Mouse (Mus musculus) frontal cortex, postnatal 36 days (tissue): ENCODE results near the gene Col15a1.

Experiments
- DNase-seq, 2 experiments: peaks; one replicate each; pipeline ENCODE4 v3.0.0; 2022; ENCODE audit warnings: low spot score in 2 of 2

Gene Col15a1

GRCm38 (mm10) chr4:47303340-47303998, 95.5 kb downstream of the Col15a1 start:
- DNase-seq = no peak

DNA sequence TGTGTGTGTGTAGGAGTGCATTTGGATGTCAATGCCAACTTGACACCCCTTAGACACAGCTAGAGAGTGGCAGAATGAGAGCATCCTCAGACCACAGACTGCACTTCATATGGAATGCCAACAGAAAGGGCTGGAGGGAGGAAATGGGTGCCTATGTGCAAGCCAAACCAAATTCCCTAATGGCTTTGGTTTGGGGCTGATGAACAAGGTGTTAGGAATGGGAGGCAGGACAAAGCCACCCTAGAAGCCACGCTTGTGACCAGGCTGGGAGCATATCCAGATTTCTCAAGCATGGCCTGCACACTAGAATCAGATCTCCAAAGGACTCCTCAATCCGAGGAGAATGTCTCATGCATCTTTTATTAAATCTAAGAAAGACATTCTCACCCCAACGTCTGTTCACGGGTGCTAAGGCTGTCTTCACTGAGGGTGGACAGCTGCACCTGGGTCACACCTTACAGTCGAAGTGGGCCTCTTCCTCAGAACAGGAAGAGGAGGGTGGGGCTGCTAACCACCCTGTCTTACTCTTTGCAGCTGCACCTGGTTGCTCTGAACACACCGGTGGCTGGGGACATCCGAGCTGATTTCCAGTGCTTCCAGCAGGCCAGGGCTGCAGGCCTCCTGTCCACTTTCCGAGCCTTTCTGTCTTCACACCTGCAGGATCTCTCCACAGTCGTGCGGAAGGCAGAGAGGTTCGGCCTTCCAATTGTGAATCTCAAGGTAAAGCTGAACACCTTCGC, 102.1 kb downstream of the Col15a1 start:
- DNase-seq = no peak

DNA sequence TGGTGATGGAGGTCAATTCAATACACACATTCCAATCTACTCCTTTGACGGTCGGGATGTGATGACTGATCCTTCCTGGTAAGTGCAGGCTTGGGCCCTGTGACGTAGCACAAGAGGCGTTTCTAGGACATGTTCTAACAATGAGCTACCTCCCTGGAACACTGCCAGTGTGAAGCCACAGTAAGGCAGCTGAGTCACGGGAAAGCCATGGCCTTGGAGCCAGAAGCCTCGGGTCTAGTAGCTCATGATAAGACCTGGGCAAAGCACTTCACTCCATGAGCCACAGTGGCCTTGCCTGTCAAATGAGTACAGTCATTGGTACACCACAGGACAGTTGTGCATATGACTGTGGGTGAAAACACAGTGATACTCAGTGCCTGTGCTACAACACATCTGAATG, 102.9 kb downstream of the Col15a1 start:
- DNase-seq = no peak

- DNase-seq = no peak
These were observed 103.5 kb downstream of the Col15a1 start for GRCm38 (mm10) chr4:47311467-47311866.

GRCm38 (mm10) chr4:47311929-47312328, 104.0 kb downstream of the Col15a1 start:
- no peak for DNase-seq

GRCm38 (mm10) chr4:47312676-47313075, 104.7 kb downstream of the Col15a1 start:
- peak; percentile 66 to 68 for DNase-seq

DNA sequence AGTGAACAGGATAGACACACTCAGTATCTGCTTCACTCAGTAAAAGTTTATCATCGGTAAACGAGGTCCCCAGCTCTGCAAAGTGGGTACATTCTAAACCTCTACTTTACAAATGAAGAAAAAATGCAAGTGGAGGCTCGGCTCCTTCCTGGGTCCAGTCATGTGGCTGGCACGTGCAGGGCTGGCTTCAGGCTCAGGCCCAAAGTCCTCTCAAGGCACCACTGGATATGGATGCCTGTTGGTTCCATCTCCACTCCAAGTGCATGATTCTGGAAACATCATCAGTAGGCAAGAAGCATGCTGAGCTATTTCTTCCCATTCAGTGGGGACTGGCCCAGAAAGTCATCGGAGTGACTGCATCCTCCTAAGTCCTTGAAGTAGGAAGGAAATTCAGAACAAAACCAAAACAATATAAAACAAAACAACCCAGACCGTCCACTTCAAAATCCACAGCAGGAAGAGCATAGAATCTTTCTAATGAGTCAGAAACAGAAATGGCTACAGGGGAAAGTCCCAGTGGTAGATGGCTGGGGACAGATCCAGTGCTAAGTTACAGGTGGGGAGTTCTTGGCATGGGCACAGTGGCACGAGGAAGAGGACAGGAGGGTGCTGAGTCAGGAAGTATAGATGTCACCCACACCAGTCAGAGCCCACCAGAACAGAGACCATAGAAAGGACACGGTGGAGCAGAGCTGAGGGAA, 105.9 kb downstream of the Col15a1 start:
- DNase-seq = no peak

DNA sequence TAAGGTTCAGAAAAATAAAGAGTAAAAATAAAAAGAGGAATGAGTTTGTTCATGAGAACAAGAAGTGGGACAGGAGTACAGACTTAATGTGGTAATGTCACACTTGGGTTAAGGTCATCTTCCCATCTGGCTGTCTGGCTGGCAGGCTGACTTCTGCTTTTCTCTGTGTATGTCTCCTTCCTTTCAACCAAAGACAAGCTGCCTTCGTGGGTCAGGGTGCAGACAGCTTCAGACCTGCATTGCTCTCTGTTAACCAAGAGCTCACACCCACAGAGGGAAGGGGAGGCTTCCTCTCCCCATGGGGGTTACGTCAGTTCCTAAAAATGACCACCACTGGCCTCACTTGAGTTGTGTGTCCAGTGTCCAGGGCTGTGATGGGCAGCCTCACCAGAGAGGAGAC, 107.5 kb downstream of the Col15a1 start:
- DNase-seq = no peak

DNA sequence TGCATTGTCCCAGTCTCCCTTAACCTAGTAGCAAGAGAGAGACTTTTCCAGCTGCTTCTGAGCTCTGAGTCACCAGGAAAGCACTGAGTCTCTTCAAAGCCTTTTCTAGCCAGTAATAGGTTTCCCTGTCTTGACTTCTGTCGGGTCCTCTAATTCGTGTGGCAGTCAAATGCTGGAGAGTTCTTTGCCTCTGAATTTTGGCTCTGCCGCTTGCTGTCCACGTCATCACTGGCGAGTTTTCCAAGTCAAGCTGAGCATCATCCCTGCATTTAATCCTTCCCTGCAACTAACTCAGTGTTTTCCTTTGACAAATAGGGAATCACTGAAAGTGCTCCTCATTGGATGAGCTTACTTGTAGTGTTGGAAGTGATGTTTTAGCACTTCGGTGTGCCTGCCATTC, 108.5 kb downstream of the Col15a1 start:
- no peak for DNase-seq

DNA sequence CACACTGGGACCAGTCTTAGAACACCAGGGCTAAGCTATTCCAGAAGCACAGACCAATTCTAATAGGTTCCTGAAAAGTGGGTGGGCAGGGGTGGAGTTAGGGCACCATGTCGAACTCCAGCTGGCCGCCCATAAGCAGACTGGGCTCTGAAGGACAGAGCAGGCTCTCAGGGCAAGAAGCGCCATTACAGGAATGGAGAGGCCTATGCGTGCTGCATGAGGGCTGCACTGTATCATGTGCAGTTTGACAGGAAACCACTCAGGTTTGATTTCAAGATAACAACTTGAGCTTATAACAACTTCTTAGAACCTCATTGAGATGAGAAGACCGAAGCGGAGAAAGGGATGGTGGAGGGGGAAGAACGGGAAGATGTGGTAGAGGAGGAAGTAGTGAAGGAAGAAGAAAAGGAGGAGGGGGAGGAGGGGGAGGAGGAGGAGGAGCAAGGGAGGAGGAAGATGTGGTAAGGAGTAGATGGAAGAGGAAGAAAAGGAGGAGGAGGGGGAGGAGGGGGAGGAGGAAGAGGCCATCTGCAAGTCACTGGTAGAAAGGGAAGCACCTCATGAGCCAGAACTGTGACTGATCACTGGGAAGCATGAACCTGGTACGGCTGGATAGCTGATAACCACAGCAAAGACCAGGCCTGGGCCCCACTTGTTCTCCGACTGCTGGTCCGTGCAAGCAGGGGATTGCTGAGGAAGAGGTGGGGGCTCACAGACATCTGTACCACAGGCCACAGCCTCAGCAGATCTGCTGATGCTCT, 111.8 kb downstream of the Col15a1 start:
- no peak for DNase-seq

GRCm38 (mm10) chr4:47322315-47322714, 114.4 kb downstream of the Col15a1 start:
- no peak for DNase-seq

GRCm38 (mm10) chr4:47324206-47324605, 116.2 kb downstream of the Col15a1 start:
- no peak for DNase-seq

DNA sequence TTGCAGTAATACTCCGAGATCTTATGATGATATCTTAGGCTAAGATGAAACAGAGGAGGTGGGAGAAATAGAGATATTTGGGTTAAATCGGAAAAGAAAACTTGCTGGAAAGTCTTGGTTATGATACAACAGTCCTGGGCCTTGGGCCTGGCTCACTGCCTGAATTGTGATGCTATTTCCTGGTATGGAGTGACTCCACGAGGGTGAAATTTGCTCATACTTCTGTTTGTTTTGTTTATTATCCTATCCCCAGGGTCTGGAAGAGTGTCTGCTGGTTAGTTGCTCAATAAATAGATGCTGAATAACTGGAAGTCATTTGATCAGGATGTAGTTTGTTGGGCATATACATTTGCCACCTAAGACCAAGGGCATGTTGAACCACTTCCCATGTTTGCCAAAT, 119.8 kb downstream of the Col15a1 start:
- no peak for DNase-seq

GRCm38 (mm10) chr4:47329285-47329684, 121.3 kb downstream of the Col15a1 start:
- no peak for DNase-seq

- no peak for DNase-seq
These were observed 122.6 kb downstream of the Col15a1 start for GRCm38 (mm10) chr4:47330378-47331052.

GRCm38 (mm10) chr4:47332812-47333343, 124.9 kb downstream of the Col15a1 start:
- no peak for DNase-seq

GRCm38 (mm10) chr4:47333541-47333940, 125.6 kb downstream of the Col15a1 start:
- no peak for DNase-seq

GRCm38 (mm10) chr4:47336941-47337600, 129.1 kb downstream of the Col15a1 start:
- DNase-seq = no peak

- no peak for DNase-seq
These were observed 134.7 kb downstream of the Col15a1 start for GRCm38 (mm10) chr4:47342632-47343031.

DNA sequence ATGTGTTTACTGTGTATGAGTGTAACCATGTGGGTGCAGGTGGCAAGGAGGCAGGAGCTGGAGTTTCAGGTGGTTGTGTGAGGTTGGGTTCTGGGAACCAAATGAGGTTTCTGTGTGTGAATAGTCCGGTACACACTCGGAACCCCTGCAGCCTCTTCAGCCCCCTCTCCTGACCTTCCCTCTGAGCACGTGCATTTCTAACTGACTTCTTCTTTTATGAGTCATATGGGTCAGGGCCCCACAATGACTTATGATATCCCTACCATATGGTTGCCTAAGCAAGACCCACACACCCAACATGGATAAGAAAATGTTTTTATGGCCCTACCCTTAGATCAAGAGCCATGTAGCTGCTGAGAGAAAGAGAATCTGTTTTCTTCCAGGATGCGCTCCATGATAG, 139.1 kb downstream of the Col15a1 start:
- DNase-seq = no peak

- DNase-seq = no peak
These were observed 141.8 kb downstream of the Col15a1 start for GRCm38 (mm10) chr4:47349759-47350158.
